Mouse (Mus musculus): ENCODE results near the gene Zdhhc6. TPM values are rescaled to one million over a fixed set of nuclear protein-coding genes. Genes with fewer than 3 reads are reported as not detected.

The Zdhhc6 gene
- polyA plus RNA-seq, 1 experiment: 65.9 TPM

- Histone ChIP-seq H3K36me3 (ENCODE audit: control insufficient read depth, insufficient read depth, low read length, poor library complexity, severe bottlenecking) (peaks cover 45% of the 10 kb centered on the region), H3K27me3 (ENCODE audit: control insufficient read depth, insufficient read depth, low read length, poor library complexity, severe bottlenecking) (no peaks in the 10 kb centered on the region), H3K9me3 (replicated peaks; ENCODE audit: control insufficient read depth, insufficient read depth, low read length, poor library complexity, severe bottlenecking) (no peaks in the 10 kb centered on the region), H3K27ac (ENCODE audit: insufficient read depth, low read length) (no peak overlapping the region), H3K4me1 (ENCODE audit: control insufficient read depth, insufficient read depth, low read length) (no peaks in the 10 kb centered on the region), H3K9ac (ENCODE audit: low read depth, poor library complexity, severe bottlenecking) (no peak overlapping the region), H3K4me3 (ENCODE audit: low read depth, low read length) (no peak overlapping the region)
- no peak for TF ChIP-seq CTCF (IDR thresholded peaks at IDR 0.05; ENCODE audit: low read depth, low read length)
- TF ChIP-seq POLR2A (IDR thresholded peaks at IDR 0.05; ENCODE audit: insufficient read depth, low read length): no peak
- TF ChIP-seq EP300 (IDR thresholded peaks at IDR 0.05; ENCODE audit: insufficient read depth, low read depth, low read length): no peak
These were observed 16.5 kb downstream of the Zdhhc6 start for GRCm38 (mm10) chr19:55299378-55299777.

DNA sequence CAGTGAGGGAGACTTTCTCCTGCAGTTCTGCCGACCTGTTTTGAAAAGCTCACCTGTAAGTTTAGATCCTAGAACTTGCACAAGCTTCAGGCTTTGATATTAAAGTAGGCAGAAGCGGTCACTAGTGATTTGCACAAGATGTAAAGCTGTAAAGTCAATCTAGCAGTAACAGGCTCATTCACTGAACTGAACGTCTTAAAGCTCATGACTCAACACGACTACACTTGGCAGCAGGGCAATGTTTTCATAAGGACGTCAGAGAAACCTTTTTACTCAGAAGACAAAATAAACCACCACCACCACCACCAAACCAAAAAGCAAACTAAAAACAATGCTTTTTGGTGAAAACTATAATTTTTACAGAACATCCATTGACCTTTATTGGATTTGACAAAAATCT is 17.9 kb downstream of the Zdhhc6 start:
- Histone ChIP-seq H3K4me1 (ENCODE audit: control insufficient read depth, insufficient read depth, low read length) (no peaks in the 10 kb centered on the region), H3K36me3 (ENCODE audit: control insufficient read depth, insufficient read depth, low read length, poor library complexity, severe bottlenecking) (peaks cover 33% of the 10 kb centered on the region), H3K27me3 (ENCODE audit: control insufficient read depth, insufficient read depth, low read length, poor library complexity, severe bottlenecking) (no peaks in the 10 kb centered on the region), H3K27ac (ENCODE audit: insufficient read depth, low read length) (no peak overlapping the region), H3K4me3 (ENCODE audit: low read depth, low read length) (no peak overlapping the region), H3K9ac (ENCODE audit: low read depth, poor library complexity, severe bottlenecking) (no peak overlapping the region), H3K9me3 (replicated peaks; ENCODE audit: control insufficient read depth, insufficient read depth, low read length, poor library complexity, severe bottlenecking) (no peaks in the 10 kb centered on the region)
- no peak for TF ChIP-seq CTCF (IDR thresholded peaks at IDR 0.05; ENCODE audit: low read depth, low read length)
- no peak for TF ChIP-seq POLR2A (IDR thresholded peaks at IDR 0.05; ENCODE audit: insufficient read depth, low read length)
- no peak for TF ChIP-seq EP300 (IDR thresholded peaks at IDR 0.05; ENCODE audit: insufficient read depth, low read depth, low read length)

DNA sequence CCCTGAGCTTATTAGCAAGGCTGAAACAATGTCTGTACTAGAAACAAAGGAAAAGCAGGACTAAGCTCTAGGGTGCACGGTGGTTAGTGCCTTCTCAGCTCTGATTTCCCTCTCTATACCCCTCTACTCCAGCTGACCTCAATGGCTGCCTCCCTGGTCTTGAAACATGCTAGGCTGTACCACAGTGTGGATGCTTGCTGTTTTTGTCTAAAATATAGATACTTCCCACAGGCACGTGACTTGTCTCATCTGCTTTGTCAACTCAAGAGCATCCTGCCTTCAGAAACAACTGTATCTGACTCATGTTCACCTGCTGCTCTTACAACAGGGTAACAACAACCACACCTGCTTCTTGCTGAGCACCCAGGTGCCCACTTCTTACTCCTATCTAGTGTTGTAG is 18.3 kb downstream of the Zdhhc6 start:
- Histone ChIP-seq H3K4me3 (ENCODE audit: low read depth, low read length) (no peak overlapping the region), H3K4me1 (ENCODE audit: control insufficient read depth, insufficient read depth, low read length) (no peaks in the 10 kb centered on the region), H3K9ac (ENCODE audit: low read depth, poor library complexity, severe bottlenecking) (no peak overlapping the region), H3K9me3 (replicated peaks; ENCODE audit: control insufficient read depth, insufficient read depth, low read length, poor library complexity, severe bottlenecking) (no peaks in the 10 kb centered on the region), H3K36me3 (ENCODE audit: control insufficient read depth, insufficient read depth, low read length, poor library complexity, severe bottlenecking) (peaks cover 29% of the 10 kb centered on the region), H3K27ac (ENCODE audit: insufficient read depth, low read length) (no peak overlapping the region), H3K27me3 (ENCODE audit: control insufficient read depth, insufficient read depth, low read length, poor library complexity, severe bottlenecking) (no peaks in the 10 kb centered on the region)
- TF ChIP-seq POLR2A (IDR thresholded peaks at IDR 0.05; ENCODE audit: insufficient read depth, low read length): no peak
- TF ChIP-seq CTCF (IDR thresholded peaks at IDR 0.05; ENCODE audit: low read depth, low read length): no peak
- no peak for TF ChIP-seq EP300 (IDR thresholded peaks at IDR 0.05; ENCODE audit: insufficient read depth, low read depth, low read length)

- Histone ChIP-seq H3K27me3 (ENCODE audit: control insufficient read depth, insufficient read depth, low read length, poor library complexity, severe bottlenecking) (no peaks in the 10 kb centered on the region), H3K9ac (ENCODE audit: low read depth, poor library complexity, severe bottlenecking) (no peak overlapping the region), H3K4me3 (ENCODE audit: low read depth, low read length) (no peak overlapping the region), H3K27ac (ENCODE audit: insufficient read depth, low read length) (no peak overlapping the region), H3K4me1 (ENCODE audit: control insufficient read depth, insufficient read depth, low read length) (no peaks in the 10 kb centered on the region), H3K9me3 (replicated peaks; ENCODE audit: control insufficient read depth, insufficient read depth, low read length, poor library complexity, severe bottlenecking) (no peaks in the 10 kb centered on the region), H3K36me3 (ENCODE audit: control insufficient read depth, insufficient read depth, low read length, poor library complexity, severe bottlenecking) (peaks cover 23% of the 10 kb centered on the region)
- TF ChIP-seq CTCF (IDR thresholded peaks at IDR 0.05; ENCODE audit: low read depth, low read length) (no peak), EP300 (IDR thresholded peaks at IDR 0.05; ENCODE audit: insufficient read depth, low read depth, low read length) (no peak), POLR2A (IDR thresholded peaks at IDR 0.05; ENCODE audit: insufficient read depth, low read length) (no peak)
These were observed 19.5 kb downstream of the Zdhhc6 start for GRCm38 (mm10) chr19:55296301-55296700.

- Histone ChIP-seq H3K27me3 (ENCODE audit: control insufficient read depth, insufficient read depth, low read length, poor library complexity, severe bottlenecking) (no peaks in the 10 kb centered on the region), H3K4me1 (ENCODE audit: control insufficient read depth, insufficient read depth, low read length) (no peaks in the 10 kb centered on the region), H3K36me3 (ENCODE audit: control insufficient read depth, insufficient read depth, low read length, poor library complexity, severe bottlenecking) (peaks cover 16% of the 10 kb centered on the region), H3K9ac (ENCODE audit: low read depth, poor library complexity, severe bottlenecking) (no peak overlapping the region), H3K4me3 (ENCODE audit: low read depth, low read length) (no peak overlapping the region), H3K9me3 (replicated peaks; ENCODE audit: control insufficient read depth, insufficient read depth, low read length, poor library complexity, severe bottlenecking) (no peaks in the 10 kb centered on the region), H3K27ac (ENCODE audit: insufficient read depth, low read length) (no peak overlapping the region)
- no peak for TF ChIP-seq POLR2A (IDR thresholded peaks at IDR 0.05; ENCODE audit: insufficient read depth, low read length)
- TF ChIP-seq CTCF (IDR thresholded peaks at IDR 0.05; ENCODE audit: low read depth, low read length): no peak
- no peak for TF ChIP-seq EP300 (IDR thresholded peaks at IDR 0.05; ENCODE audit: insufficient read depth, low read depth, low read length)
These were observed 20.3 kb downstream of the Zdhhc6 start for GRCm38 (mm10) chr19:55295556-55295955.

- Histone ChIP-seq H3K36me3 (ENCODE audit: control insufficient read depth, insufficient read depth, low read length, poor library complexity, severe bottlenecking) (peaks cover 15% of the 10 kb centered on the region), H3K27ac (ENCODE audit: insufficient read depth, low read length) (no peak overlapping the region), H3K27me3 (ENCODE audit: control insufficient read depth, insufficient read depth, low read length, poor library complexity, severe bottlenecking) (no peaks in the 10 kb centered on the region), H3K9me3 (replicated peaks; ENCODE audit: control insufficient read depth, insufficient read depth, low read length, poor library complexity, severe bottlenecking) (no peaks in the 10 kb centered on the region), H3K4me3 (ENCODE audit: low read depth, low read length) (no peak overlapping the region), H3K4me1 (ENCODE audit: control insufficient read depth, insufficient read depth, low read length) (no peaks in the 10 kb centered on the region), H3K9ac (ENCODE audit: low read depth, poor library complexity, severe bottlenecking) (no peak overlapping the region)
- TF ChIP-seq EP300 (IDR thresholded peaks at IDR 0.05; ENCODE audit: insufficient read depth, low read depth, low read length) (no peak), CTCF (IDR thresholded peaks at IDR 0.05; ENCODE audit: low read depth, low read length) (no peak), POLR2A (IDR thresholded peaks at IDR 0.05; ENCODE audit: insufficient read depth, low read length) (no peak)
These were observed 20.8 kb downstream of the Zdhhc6 start for GRCm38 (mm10) chr19:55295075-55295474.
